Mouse (Mus musculus): ENCODE measurements around the gene Scube2. TPM values are rescaled to one million over a fixed set of nuclear protein-coding genes. Genes with fewer than 3 reads are reported as not detected.

Scube2 gene
- polyA plus RNA-seq, 1 experiment from 2014 or later, result 1.7 TPM

GRCm38 (mm10) chr7:109849750-109850434 is 15.6 kb downstream of the Scube2 start:
- Histone ChIP-seq H3K27ac (replicated peaks) (peak overlapping the region; percentile 46; the same call in 1 of the 2 replicates), H3K36me3 (no peaks in the 10 kb centered on the region), H3K4me3 (no peak overlapping the region), H3K4me1 (peaks cover 25% of the 10 kb centered on the region), H3K27me3 (peaks cover 21% of the 10 kb centered on the region; the same call in 1 of the 2 replicates), H3K9me3 (no peaks in the 10 kb centered on the region), H3K9ac (replicated peaks) (no peak overlapping the region), H3K4me2 (replicated peaks) (peak overlapping the region; percentile 27; the same call in 1 of the 2 replicates)
- 18% methylated on average over 8 of the region's 8 CpGs for WGBS
- ATAC-seq (ENCODE audit: low FRiP score, low read depth), result peak; percentile 68

- Histone ChIP-seq H3K27ac (replicated peaks) (peak overlapping the region; percentile 46), H3K4me1 (peaks cover 25% of the 10 kb centered on the region), H3K9me3 (no peaks in the 10 kb centered on the region), H3K27me3 (peaks cover 21% of the 10 kb centered on the region; the same call in 1 of the 2 replicates), H3K4me2 (replicated peaks) (no peak overlapping the region), H3K9ac (replicated peaks) (0 out of 2 replicates have a peak overlapping the region, but pooled peaks have one; percentile 37), H3K36me3 (no peaks in the 10 kb centered on the region), H3K4me3 (no peak overlapping the region)
- 35% methylated on average over 11 of the region's 11 CpGs for WGBS
- peak; percentile 55; the same call in 1 of the 2 replicates for ATAC-seq (ENCODE audit: low FRiP score, low read depth)
These were observed 16.4 kb downstream of the Scube2 start for GRCm38 (mm10) chr7:109848867-109849733.

- no peak for ATAC-seq (ENCODE audit: low FRiP score, low read depth)
- Histone ChIP-seq H3K36me3 (no peaks in the 10 kb centered on the region), H3K4me2 (replicated peaks) (no peak overlapping the region), H3K9ac (replicated peaks) (no peak overlapping the region), H3K27ac (replicated peaks) (no peak overlapping the region), H3K9me3 (no peaks in the 10 kb centered on the region), H3K4me1 (peaks cover 4% of the 10 kb centered on the region; the same call in 1 of the 2 replicates), H3K27me3 (peaks cover 17% of the 10 kb centered on the region), H3K4me3 (no peak overlapping the region)
- 88% methylated on average over 6 of the region's 6 CpGs for WGBS
These were observed 21.4 kb downstream of the Scube2 start for GRCm38 (mm10) chr7:109844100-109844499.

GRCm38 (mm10) chr7:109841618-109842418 is 23.7 kb downstream of the Scube2 start:
- Histone ChIP-seq H3K4me2 (replicated peaks) (no peak overlapping the region), H3K36me3 (no peaks in the 10 kb centered on the region), H3K9ac (replicated peaks) (no peak overlapping the region), H3K9me3 (no peaks in the 10 kb centered on the region), H3K4me3 (no peak overlapping the region), H3K27me3 (peaks cover 7% of the 10 kb centered on the region), H3K27ac (replicated peaks) (no peak overlapping the region), H3K4me1 (peaks cover 4% of the 10 kb centered on the region; the same call in 1 of the 2 replicates)
- WGBS, result 91% methylated on average over 13 of the region's 13 CpGs
- ATAC-seq (ENCODE audit: low FRiP score, low read depth), result no peak

- no peak overlapping the region for H3K4me3 ChIP-seq
- peaks cover 4% of the 10 kb centered on the region; the same call in 1 of the 2 replicates for H3K27me3 ChIP-seq
- peaks cover 4% of the 10 kb centered on the region; the same call in 1 of the 2 replicates for H3K4me1 ChIP-seq
- no peaks in the 10 kb centered on the region for H3K9me3 ChIP-seq
- H3K4me2 ChIP-seq (replicated peaks), result no peak overlapping the region
- 60% methylated on average over 6 of the region's 6 CpGs for WGBS
- H3K27ac ChIP-seq (replicated peaks), result no peak overlapping the region
- no peaks in the 10 kb centered on the region for H3K36me3 ChIP-seq
- no peak overlapping the region for H3K9ac ChIP-seq (replicated peaks)
- ATAC-seq (ENCODE audit: low FRiP score, low read depth), result no peak
These were observed 24.4 kb downstream of the Scube2 start for GRCm38 (mm10) chr7:109841031-109841430.

GRCm38 (mm10) chr7:109838613-109839012 is 26.9 kb downstream of the Scube2 start:
- peaks cover 4% of the 10 kb centered on the region; the same call in 1 of the 2 replicates for H3K27me3 ChIP-seq
- H3K27ac ChIP-seq (replicated peaks), result no peak overlapping the region
- no peaks in the 10 kb centered on the region for H3K36me3 ChIP-seq
- H3K4me1 ChIP-seq, result peaks cover 4% of the 10 kb centered on the region; the same call in 1 of the 2 replicates
- ATAC-seq (ENCODE audit: low FRiP score, low read depth), result no peak
- no peaks in the 10 kb centered on the region for H3K9me3 ChIP-seq
- H3K4me2 ChIP-seq (replicated peaks), result no peak overlapping the region
- WGBS, result 68% methylated on average over 3 of the region's 3 CpGs
- no peak overlapping the region for H3K9ac ChIP-seq (replicated peaks)
- no peak overlapping the region for H3K4me3 ChIP-seq

- H3K27ac ChIP-seq (replicated peaks), result no peak overlapping the region
- no peak overlapping the region for H3K4me3 ChIP-seq
- no peaks in the 10 kb centered on the region for H3K9me3 ChIP-seq
- H3K36me3 ChIP-seq, result no peaks in the 10 kb centered on the region
- no peak overlapping the region for H3K9ac ChIP-seq (replicated peaks)
- 73% methylated on average over 6 of the region's 6 CpGs for WGBS
- H3K4me2 ChIP-seq (replicated peaks), result no peak overlapping the region
- H3K27me3 ChIP-seq, result peaks cover 4% of the 10 kb centered on the region; the same call in 1 of the 2 replicates
- no peak for ATAC-seq (ENCODE audit: low FRiP score, low read depth)
- H3K4me1 ChIP-seq, result peaks cover 4% of the 10 kb centered on the region; the same call in 1 of the 2 replicates
These were observed 27.8 kb downstream of the Scube2 start for GRCm38 (mm10) chr7:109837651-109838050.

- H3K27me3 ChIP-seq, result 0 out of 2 replicates have a peak, but pooled peaks cover 7% of the 10 kb centered on the region
- H3K4me3 ChIP-seq, result no peak overlapping the region
- H3K9ac ChIP-seq (replicated peaks), result no peak overlapping the region
- ATAC-seq (ENCODE audit: low FRiP score, low read depth), result no peak
- no peaks in the 10 kb centered on the region for H3K9me3 ChIP-seq
- H3K36me3 ChIP-seq, result no peaks in the 10 kb centered on the region
- no peak overlapping the region for H3K4me2 ChIP-seq (replicated peaks)
- H3K27ac ChIP-seq (replicated peaks), result no peak overlapping the region
- 81% methylated on average over 6 of the region's 6 CpGs for WGBS
- H3K4me1 ChIP-seq, result peaks cover 4% of the 10 kb centered on the region; the same call in 1 of the 2 replicates
These were observed 30.6 kb downstream of the Scube2 start for GRCm38 (mm10) chr7:109834894-109835293.

- Histone ChIP-seq H3K4me1 (no peaks in the 10 kb centered on the region), H3K36me3 (no peaks in the 10 kb centered on the region), H3K27ac (replicated peaks) (no peak overlapping the region), H3K4me2 (replicated peaks) (no peak overlapping the region), H3K9ac (replicated peaks) (no peak overlapping the region), H3K4me3 (no peak overlapping the region), H3K9me3 (no peaks in the 10 kb centered on the region), H3K27me3 (0 out of 2 replicates have a peak, but pooled peaks cover 7% of the 10 kb centered on the region)
- 89% methylated on average over 2 of the region's 2 CpGs for WGBS
- no peak for ATAC-seq (ENCODE audit: low FRiP score, low read depth)
These were observed 34.1 kb downstream of the Scube2 start for GRCm38 (mm10) chr7:109831376-109831775.

- H3K36me3 ChIP-seq, result no peaks in the 10 kb centered on the region
- H3K4me1 ChIP-seq, result no peaks in the 10 kb centered on the region
- peaks cover 7% of the 10 kb centered on the region; the same call in 1 of the 2 replicates for H3K27me3 ChIP-seq
- H3K4me2 ChIP-seq (replicated peaks), result no peak overlapping the region
- H3K9me3 ChIP-seq, result no peaks in the 10 kb centered on the region
- no peak for ATAC-seq (ENCODE audit: low FRiP score, low read depth)
- H3K9ac ChIP-seq (replicated peaks), result no peak overlapping the region
- 92% methylated on average over 8 of the region's 8 CpGs for WGBS
- H3K27ac ChIP-seq (replicated peaks), result no peak overlapping the region
- H3K4me3 ChIP-seq, result no peak overlapping the region
These were observed 38.6 kb downstream of the Scube2 start for GRCm38 (mm10) chr7:109826911-109827310.

- 86% methylated on average over 14 of the region's 14 CpGs for WGBS
- Histone ChIP-seq H3K4me1 (no peaks in the 10 kb centered on the region), H3K27ac (replicated peaks) (no peak overlapping the region), H3K9me3 (no peaks in the 10 kb centered on the region), H3K27me3 (no peaks in the 10 kb centered on the region; the same call in 1 of the 2 replicates), H3K9ac (replicated peaks) (no peak overlapping the region), H3K4me2 (replicated peaks) (no peak overlapping the region), H3K36me3 (no peaks in the 10 kb centered on the region), H3K4me3 (no peak overlapping the region)
- no peak for ATAC-seq (ENCODE audit: low FRiP score, low read depth)
These were observed 40.2 kb downstream of the Scube2 start for GRCm38 (mm10) chr7:109825293-109825692.

All from midbrain, embryonic 12.5 days (tissue).